Mouse (Mus musculus) thymus, adult 18-20 months (tissue): ENCODE data around the gene Lmo4.
A peak's percentile ranks its signal among the peaks of the same experiment; 100 is the strongest.

Experiments
- DNase-seq, 2 experiments: peaks; one replicate each; pipeline ENCODE4 v3.0.0; 2022; ENCODE audit warnings: mixed read lengths in 2 of 2

The Lmo4 gene

DNA sequence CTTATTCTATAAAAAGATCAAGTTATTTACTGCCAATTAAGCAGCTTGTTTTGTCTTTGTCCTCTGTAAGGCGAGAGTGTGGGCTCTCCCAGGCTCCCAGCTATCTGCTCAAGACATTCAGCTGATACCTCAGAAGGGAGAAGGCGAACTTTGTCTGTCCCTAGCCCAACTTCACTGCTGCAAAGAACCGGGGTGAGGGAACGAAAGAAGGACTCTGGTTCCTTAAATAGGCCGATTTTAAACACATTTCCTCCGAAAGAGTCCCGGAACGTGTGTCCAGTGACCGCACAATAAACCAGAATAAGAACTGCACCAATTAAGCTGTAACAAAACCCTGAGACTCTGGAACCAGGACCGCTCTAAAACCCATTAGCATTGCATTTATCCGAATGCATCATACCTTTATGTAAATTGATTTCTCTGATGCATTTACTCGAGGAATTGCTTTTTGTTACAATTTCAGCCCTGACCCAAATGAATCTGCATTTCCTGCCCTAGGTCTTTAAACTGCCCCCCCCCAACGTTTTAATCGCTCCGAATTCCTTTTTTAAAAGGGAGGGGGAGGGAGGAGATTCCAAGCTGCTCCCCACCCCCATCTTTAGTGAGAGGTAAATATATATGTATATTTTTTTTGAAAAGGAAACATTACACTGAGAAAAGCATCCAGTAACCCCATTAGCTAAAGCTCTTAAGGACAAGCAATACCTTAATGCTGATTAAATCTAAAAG is 1.6 kb downstream of the Lmo4 start:
- no peak for DNase-seq

DNA sequence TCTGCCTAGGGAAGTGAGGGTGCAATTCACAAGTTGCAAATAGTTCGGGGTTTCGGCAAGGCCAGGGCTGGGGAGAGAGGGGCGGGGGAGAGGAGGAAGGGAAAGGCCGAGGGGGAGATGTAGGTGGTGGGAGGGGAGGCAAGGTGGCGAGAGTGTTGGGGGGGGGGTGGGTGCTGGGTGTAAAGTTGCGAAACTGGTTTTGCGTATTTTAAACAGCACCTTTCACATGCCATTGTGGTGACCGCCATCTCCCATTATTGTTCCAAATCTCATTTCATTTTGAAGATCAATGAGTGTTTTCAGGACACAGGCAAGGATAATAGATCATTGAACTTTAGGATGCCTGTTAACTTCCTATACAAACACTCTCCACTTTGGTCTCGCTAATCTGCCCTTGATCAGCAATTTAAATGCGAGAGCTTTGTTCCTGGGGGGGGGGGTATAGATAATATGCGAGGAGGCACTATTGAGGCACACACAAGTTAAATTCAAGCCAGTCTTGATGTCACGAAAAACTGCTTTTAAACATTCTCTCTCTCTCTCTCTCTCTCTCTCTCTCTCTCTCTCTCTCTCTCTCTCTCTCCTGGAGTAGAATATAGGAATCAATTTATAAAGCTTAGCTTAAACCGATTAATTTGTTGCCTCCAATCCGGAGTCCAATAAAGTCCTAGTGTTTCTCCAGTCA is 2.3 kb downstream of the Lmo4 start:
- no peak for DNase-seq

DNA sequence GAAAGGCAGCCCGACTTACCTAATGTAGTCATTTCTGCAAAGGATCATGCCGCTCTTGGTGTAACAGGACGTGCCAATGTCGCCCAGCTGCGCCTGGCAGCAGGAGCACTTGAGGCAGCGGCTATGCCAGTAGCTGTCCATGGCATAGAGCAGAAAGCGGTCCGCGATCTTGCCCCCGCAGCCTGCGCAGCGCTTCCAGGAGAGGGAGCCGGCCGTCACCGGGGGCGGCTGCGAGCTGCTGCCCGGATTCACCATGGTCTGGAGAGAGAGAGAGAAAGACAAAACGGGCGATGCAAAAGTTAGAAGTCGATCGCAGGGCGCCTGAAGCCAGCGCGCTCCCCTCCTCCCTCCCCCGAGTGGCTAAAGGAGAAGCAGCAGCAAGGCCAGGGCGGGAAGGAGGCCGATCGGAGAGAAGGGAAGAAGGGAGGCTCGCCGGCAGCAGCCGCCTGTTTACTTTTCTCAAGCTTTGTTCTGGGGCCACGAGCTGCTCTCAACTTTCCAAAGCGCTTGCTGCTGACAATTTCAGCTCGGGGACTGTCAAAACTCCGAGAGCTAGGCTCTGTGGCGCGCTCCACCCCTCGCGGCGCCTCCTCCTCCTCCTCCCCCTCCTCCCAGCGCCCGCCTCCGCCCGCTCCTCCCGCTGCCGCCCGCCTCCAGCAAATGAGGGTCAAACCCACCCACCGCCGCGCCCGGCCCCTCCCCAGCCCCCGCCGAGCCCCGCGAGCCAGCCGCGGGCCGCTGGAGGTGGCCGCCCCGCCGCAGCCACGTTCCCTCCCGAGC is 3.0 kb downstream of the Lmo4 start:
- peak; percentile 83 to 88 for DNase-seq

DNA sequence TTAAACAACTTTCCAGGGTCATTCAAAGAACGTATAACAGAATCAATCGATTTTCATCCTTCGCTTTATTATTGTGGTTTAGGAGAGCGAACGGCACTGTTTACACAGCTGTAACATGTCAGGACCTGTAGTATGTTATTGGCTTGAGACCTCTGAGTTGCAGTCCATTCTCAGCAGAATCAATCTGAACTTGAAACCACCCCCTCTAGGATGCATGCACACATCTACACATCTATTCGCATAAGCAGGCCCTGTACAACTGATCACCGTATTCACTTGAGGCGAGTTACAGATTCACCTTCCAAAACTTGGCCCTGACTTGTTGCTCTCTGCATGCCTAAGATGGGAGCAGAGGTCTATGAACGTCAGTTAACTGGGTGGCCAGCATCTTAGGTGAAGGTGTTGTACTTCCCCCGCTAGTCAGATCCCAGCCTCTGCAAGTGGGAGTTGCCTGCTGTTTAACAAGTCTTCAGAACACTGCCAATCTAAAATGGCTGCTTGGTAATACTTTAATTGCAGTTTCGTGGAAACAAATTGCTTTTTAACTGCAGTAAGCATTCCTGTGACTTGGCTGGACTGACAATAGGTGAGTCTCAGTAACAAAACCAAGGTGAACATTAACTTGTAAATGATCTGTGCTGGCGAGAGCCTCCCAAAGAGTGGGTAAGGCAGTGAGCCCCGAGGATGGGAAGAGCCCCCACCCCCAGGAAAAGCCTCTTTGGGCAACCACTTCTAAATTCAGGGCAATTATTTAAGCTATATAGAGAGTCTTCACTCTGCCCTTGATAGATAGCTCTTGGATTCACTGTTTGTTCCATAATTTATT is 19.5 kb downstream of the Lmo4 start:
- no peak for DNase-seq

DNA sequence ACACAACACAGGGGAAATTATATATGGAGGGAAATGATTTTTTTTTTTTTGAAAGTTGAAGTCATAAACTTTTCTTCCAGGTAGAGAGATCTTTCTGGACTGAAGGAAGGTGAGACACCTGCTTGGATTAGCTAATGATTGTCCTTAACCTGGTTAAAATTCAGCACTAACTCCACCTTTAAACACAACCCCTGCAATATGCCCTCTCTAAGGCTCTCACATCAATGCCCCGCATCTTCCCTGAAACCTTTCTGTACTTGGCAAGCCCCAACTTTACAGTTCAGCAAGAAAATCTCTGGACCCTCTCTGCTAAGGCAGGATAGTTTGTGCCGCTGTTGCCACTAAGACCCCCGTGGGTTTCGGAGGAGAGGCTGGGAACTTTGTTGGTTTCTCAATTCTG is 20.1 kb downstream of the Lmo4 start:
- no peak for DNase-seq

DNA sequence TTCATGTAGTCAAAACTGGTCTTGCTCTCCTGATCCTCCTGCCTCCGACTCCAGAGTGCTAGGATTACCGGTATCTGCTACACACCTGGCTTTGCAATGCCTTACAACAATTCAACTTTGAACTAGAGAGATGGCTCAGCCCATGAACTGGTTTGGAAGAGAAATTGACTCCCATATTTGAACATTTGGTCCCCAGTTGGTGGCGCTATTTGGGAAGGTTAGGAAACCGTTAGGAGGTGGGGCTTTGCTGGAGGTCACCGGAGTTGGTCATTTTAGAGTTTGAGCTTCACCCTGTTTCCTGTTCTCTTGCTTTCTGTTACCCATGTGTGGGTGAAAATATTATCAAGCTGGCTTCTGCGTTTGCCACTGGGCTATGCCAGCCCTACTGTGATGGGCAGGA is 22.8 kb downstream of the Lmo4 start:
- no peak for DNase-seq

DNA sequence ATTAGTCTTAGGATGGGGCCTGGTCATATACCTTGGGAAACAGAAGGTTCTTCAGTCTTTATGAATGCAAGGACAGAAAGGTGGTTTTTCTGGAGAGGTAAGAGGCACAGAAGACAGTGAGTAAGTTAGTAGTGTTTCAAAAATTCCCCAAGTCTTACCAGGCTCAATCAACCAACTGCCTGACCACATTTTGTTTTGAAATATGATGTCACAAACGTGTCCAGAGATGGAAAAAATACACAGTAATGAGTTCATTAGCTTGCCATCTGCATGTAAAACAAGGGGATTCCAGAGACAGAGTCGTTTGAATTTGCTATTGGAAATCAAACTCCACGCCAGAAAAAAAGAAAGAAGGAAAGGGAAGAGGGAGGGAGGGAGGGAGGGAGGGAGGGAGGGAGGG is 26.1 kb downstream of the Lmo4 start:
- no peak for DNase-seq

DNA sequence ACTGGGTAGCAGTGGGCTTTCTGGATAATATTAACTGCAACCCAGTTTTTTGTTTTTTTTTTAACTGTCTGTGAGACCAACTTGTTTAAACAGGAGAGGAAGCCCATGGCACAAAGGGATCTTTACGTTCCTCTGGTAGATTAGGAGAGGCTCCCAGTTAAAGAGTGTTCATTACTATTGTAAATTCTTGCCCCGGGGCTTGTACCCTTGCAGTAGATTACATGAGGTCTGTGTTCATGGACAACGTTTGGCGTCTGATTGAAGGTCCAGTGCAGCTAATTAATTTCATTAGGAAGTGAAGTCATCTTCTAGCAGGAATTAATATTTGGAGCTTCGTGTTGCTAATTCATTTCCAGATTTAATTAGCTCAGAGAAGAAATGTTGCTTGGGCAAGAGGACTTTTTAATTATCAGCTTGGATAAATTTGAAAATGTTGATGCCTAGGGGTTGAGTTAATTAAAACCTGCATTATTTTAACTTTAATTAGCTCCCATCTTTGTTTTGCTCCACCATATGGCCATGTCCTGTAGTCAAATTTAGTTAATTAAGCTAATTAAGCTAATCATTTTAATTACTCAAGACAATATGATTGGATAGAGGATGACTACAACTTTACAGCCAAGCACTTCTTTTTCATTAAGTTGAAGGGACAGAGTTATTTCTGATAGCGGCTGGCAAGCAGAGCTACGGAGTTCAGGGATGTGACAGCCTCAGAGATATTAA is 31.0 kb downstream of the Lmo4 start:
- DNase-seq: no peak

DNA sequence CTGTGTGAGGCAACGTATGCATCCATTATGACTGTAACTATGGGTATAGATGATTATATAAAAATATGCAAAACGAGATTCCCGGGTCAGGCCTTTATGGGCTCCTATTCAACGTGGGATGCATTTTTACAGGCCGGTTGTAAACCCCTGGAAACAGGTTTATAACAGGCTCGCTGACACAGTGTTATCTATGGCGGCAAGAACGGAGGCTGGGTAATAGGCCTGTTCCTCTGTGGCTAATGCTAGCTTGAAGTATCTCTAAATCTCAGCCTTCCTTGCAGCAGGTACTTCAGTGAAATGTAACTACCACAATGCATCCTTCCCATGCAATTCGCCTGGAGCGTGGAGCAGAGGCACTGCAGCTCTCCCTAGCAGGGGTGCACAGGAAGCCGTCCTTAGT is 31.9 kb downstream of the Lmo4 start:
- no peak for DNase-seq

DNA sequence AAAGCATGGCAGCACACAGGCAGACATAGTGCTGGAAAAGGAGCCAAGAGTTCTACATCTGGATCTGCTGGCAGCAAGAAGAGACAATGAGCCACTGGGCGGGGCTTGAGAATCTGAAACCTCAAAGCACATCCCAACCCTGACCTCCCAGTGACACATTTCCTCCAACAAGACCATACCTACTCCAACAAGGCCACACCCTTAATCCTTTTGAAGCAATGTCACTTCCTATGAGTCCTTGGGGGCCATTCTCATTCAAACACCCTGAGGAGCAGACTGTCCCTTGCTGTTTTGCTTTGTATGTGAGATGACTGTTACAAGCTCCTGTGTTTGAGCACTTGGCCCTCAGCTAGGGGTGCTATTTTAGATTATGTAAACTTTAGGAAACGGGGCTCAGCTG is 33.3 kb downstream of the Lmo4 start:
- no peak for DNase-seq

DNA sequence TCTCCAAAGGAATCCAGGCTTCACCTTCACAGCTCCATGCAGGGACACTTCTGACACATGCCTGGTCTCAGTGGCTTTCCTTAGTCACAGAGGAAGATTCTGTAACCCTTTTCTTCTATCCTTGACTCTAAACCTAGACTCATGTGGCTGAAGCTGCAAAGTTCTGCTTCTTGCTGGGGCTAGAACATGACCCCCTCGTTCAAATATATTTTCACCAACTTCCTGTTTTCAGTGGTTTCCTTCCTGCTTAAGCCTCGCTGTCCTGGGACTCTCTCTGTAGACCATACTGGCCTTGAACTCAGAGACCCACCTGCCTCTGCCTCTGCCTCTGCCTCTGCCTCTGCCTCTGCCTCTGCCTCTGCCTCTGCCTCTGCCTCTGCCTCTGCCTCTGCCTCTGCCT is 34.5 kb downstream of the Lmo4 start:
- DNase-seq: no peak

DNA sequence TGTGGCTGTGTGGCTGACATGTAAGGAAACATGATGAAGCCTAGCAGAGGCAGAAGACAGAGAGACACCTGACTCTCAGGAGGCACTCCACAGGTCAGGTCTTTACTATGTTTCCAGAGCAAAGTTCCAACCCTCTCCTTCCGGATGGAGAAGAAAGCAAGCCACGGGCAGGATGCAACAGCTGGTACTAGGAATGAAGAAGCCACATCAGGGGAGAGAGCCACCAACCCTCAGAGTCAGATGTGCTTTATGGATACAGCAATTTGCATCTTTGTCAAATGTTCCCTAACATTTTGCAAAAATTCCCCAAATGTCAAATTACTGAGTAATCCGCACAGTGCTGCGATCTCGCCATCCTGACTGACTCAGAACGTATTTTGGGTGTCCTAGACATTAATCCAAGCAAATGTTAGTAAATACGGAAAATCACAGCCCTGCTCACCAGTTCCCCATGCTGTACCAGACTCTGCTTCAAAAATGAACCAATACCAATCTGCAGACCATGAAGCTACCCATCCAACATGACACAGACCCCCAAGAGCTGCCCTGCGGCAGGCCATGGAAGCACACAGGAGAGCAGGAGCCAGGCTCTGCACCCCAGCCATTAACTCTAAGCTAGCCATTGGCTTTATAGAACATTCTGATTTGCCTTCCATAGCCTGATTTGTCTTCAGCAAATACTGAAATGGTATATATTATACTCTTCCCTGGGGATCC is 38.4 kb downstream of the Lmo4 start:
- DNase-seq: no peak

DNA sequence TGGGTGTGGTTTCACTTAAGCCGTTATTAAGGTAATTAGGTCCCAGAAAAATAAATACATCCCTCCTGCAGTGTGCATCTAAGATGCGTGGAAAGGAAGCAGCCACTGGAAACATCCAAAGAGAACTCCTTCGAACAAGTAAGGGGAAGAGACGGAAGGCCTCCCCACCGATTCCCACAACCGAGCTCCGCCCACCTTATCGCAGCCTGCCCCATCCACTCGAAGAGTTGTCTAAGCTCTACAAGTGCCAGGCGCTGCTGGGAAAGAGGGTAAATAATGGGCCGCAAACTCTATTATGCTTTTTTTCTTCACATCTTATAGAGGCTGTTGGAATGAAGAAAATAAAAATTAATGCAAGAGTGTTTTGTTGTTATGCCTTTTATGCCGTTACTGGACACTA is 39.6 kb downstream of the Lmo4 start:
- no peak for DNase-seq

DNA sequence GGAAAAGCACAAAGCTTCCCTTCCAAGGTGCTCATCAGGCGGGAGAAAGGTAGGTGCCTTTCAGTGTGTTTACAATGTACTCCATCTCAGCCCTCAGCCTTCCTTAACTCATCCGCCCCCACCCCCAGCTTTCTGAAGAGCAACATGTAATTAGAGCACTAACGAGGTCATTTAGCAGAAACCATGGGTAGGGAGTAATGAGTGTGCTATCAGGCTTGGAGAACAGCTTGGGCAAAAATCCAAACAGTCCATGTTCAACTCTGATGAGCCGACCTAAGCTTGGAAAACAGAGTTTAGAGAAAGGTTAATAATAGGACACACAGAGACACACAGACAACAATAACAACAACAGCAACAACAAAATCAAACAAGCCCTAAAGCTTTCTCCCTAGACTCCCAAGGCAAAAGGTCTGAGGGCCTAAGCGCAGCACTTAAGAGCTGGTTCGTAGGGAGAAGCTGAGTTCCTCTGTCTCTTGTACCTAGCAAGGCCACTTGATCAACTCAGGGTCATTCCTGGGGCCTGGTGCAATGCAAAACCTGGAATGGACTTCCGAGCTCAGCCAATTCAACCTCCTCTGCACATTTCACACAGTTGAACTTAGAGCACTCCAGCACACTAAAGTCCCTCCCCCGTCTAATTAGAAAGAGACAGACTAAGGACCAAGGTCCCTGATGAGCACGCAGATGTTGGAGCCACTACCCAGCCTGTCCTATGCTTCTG is 40.2 kb downstream of the Lmo4 start:
- no peak for DNase-seq

DNA sequence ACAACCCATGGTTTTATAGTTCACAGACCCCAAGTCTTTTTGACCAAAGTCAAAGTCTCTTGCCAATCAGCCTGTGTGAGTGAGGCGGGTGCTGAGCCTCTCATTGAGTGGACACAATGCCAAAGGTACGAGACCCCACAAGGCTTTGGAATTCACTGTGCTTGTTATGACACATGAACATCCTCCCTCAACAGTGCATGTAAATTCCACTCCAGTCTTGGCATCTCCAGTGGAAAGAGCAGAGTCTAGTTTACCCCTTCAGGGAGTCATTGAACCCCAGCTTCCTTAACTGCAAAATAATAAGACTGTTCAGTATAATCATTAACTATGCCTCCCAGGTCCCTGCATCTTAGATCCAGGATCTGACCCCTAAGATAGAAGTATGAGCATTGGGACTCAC is 41.3 kb downstream of the Lmo4 start:
- no peak for DNase-seq

DNA sequence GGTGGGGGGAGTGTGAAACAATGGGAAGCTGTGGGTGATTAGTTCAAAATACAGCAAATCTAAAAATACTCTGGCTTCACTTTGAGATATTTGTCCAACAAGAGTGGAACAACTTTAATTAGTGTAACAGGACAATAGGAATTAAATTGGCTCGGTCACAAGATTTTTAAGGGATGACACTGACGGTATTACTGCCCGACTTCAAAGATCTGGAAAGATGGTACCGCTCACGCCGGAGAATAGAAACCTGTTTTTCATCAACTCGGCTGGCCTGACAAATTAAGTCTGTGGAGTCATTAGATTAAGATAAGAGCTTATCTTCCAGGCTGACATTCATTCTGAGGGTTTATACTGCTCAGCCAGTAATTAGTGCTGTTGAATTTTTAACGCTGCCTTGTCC is 42.9 kb downstream of the Lmo4 start:
- DNase-seq: no peak

DNA sequence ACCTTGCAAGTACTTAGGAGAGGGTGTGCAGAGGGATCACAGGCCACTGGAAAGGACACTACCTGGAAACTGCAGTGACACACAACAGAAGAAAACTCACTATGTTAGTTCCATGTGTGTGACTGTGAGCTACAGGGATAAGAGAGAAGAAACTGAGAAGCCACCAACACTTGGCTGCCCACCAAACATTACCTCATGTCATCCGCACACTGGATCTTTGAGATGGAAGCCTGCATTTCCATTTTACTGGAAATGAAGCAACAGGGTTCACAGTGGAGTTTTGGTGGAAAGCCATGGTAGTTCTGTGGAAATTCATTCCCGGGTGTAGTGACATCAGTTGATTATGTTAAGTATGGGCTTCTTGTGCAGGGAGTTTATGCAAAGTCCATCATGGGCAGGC is 43.8 kb downstream of the Lmo4 start:
- DNase-seq: no peak

DNA sequence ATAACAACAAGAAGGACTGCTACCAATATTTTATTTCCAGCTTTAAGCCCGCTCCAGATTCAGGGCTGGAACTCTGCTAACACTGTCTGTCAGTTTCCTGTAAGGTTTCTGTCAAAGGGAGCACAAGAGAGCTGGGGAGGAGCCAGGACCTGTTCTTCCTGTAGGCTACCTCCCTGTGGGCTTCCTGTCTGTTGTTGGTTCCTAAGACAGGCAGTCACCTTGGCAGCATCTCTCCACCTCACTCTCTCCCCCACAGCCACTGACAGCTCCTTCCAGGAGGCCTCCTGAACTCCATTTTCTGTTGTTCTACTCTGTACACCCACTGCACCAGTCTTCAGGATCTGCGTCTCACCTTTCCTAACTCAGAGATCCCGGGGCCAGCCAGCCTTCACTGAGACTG is 49.3 kb downstream of the Lmo4 start:
- peak in 1 of 2 experiments; percentile 8 for DNase-seq

DNA sequence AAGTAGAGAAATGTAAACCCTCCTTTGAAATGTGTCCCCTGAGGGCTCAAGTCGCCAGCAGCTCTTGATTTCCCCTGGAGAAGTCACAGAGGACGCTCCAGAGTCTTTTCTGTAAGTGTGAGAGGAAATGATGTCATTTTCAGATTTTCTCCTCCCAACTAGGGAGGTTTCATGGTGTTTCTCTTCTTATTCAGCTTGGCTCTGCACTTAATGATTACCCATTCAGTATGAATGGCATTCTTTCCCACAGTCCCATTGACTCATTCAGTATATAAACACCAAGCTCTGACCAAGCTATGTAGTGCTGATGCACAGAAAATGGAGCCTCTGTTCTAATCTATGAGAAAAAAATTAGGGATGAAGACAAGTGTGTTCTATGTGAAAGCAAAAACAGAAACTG is 51.6 kb downstream of the Lmo4 start:
- DNase-seq: no peak

DNA sequence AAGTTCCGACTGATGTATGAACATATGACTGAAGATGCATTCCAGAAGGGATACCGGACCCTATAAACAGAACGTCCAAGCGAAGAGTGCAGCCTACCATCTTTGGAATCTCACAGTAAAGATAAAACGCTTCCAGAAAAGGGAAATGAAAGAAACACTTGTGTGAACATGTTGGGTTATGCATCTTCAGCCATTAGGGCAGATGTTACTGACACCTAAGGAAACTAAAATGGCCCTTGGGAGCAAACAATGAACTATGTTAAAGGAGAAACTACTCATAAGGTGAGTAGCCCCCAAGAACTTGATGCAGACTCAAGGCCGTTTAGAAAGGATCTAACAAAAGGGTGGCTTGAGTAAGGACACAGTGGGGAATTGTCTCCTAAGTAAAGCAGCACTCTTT is 54.0 kb downstream of the Lmo4 start:
- no peak for DNase-seq

DNA sequence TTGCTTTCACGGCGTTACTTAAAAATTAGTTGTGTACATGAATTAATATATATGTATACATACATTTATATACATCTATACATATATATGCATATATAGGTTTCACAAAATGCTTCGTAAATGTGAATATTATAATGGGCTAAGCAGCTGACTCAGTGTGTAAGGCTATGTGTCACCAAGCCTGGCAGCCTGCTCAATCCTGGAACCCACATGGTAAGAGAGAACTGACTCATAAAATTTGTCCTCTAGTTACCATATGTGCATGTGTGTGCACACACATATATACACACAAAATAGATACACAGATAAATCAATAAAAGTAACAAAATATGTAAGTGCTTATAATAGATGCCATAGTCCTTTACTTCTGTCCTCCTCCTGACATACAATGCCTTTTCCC is 56.8 kb downstream of the Lmo4 start:
- DNase-seq: no peak
